ENCODE assay signal across 8 mouse cellular contexts in genomic region chr14:47472743-47473546, GRCm38 (mm10). TPM values are rescaled to one million over a fixed set of nuclear protein-coding genes. Genes with fewer than 3 reads are reported as not detected.
A peak's percentile ranks its signal among the peaks of the same experiment; 100 is the strongest.
DNase-seq lines count a peak whose midpoint lies in the region; ATAC-seq and TF ChIP-seq lines count a peak whose summit lies in the region.

No protein-coding gene starts in this region.

- DNase-seq in CD8-positive naive resting alpha-beta T cell, adult 2 months (ENCODE audit: low read depth in 2 of 2, low spot score in 2 of 2) = peak; percentile 67 to 72
- peak; percentile 28 to 33 for DNase-seq in adrenal gland, postnatal 4 days (ENCODE audit: low spot score in 2 of 2)
- DNase-seq in heart, embryonic 10.5 days (ENCODE audit: low spot score) = peak; percentile 90

- H3K4me3 ChIP-seq in embryonic facial prominence, embryonic 13.5 days = peak overlapping the region; percentile 98
- peak overlapping the region; percentile 96 for H3K4me3 ChIP-seq in heart, embryonic 10.5 days
- peak overlapping the region; percentile 90 for H3K4me3 ChIP-seq in kidney, embryonic 16.5 days (ENCODE audit: low read length)
- H3K4me3 ChIP-seq in liver, embryonic 16.5 days (ENCODE audit: low read depth, low read length) = peak overlapping the region; percentile 99
- peak overlapping the region; percentile 93 for H3K4me3 ChIP-seq in neural tube, embryonic 13.5 days
- H3K4me3 ChIP-seq in testis, adult 2 months (ENCODE audit: control insufficient read depth, low read depth, low read length) = peak overlapping the region; percentile 86

- 0 out of 2 replicates have a peak, but pooled peaks cover 7% of the 10 kb centered on the region for H3K36me3 ChIP-seq in embryonic facial prominence, embryonic 13.5 days
- 0 out of 2 replicates have a peak, but pooled peaks cover 3% of the 10 kb centered on the region for H3K36me3 ChIP-seq in heart, embryonic 10.5 days
- no peaks in the 10 kb centered on the region for H3K36me3 ChIP-seq in kidney, embryonic 16.5 days (ENCODE audit: insufficient read depth, low read length)
- peaks cover 5% of the 10 kb centered on the region for H3K36me3 ChIP-seq in liver, embryonic 16.5 days (ENCODE audit: control insufficient read depth, insufficient read depth)
- no peaks in the 10 kb centered on the region for H3K36me3 ChIP-seq in neural tube, embryonic 13.5 days
- H3K36me3 ChIP-seq in testis, adult 2 months (ENCODE audit: control insufficient read depth, insufficient read depth, low read length) = peaks cover 3% of the 10 kb centered on the region

- no peaks in the 10 kb centered on the region for H3K27me3 ChIP-seq in embryonic facial prominence, embryonic 13.5 days
- no peaks in the 10 kb centered on the region for H3K27me3 ChIP-seq in heart, embryonic 10.5 days (ENCODE audit: insufficient read depth, poor library complexity, severe bottlenecking)
- no peaks in the 10 kb centered on the region for H3K27me3 ChIP-seq in kidney, embryonic 16.5 days (ENCODE audit: insufficient read depth, low read length)
- H3K27me3 ChIP-seq in liver, embryonic 16.5 days (ENCODE audit: control insufficient read depth, insufficient read depth, low read depth, low read length) = no peaks in the 10 kb centered on the region
- no peaks in the 10 kb centered on the region for H3K27me3 ChIP-seq in neural tube, embryonic 13.5 days
- no peaks in the 10 kb centered on the region for H3K27me3 ChIP-seq in testis, adult 2 months (ENCODE audit: control insufficient read depth, insufficient read depth, low read length)

- TF ChIP-seq POLR2A in testis, adult 2 months (IDR thresholded peaks at IDR 0.05; ENCODE audit: control insufficient read depth, low read depth, low read length) = peak; percentile 66; the same call in 1 of the 2 replicates

- 3% methylated on average over 48 of the region's 69 CpGs for WGBS in embryonic facial prominence, embryonic 13.5 days
- WGBS in heart, embryonic 10.5 days = 2% methylated on average over 66 of the region's 69 CpGs
- 2% methylated on average over 63 of the region's 69 CpGs for WGBS in kidney, embryonic 16.5 days
- WGBS in liver, embryonic 16.5 days (ENCODE audit: insufficient replicate concordance) = under 1% methylated on average over 66 of the region's 69 CpGs
- 3% methylated on average over 51 of the region's 69 CpGs for WGBS in neural tube, embryonic 13.5 days

- H3K9me3 ChIP-seq in embryonic facial prominence, embryonic 13.5 days = no peaks in the 10 kb centered on the region
- H3K9me3 ChIP-seq in heart, embryonic 10.5 days = no peaks in the 10 kb centered on the region
- no peaks in the 10 kb centered on the region for H3K9me3 ChIP-seq in kidney, embryonic 16.5 days (ENCODE audit: low read length)
- no peaks in the 10 kb centered on the region for H3K9me3 ChIP-seq in liver, embryonic 16.5 days (replicated peaks; ENCODE audit: control insufficient read depth, low read length)
- H3K9me3 ChIP-seq in neural tube, embryonic 13.5 days = no peaks in the 10 kb centered on the region

- peak; percentile 53; the same call in 1 of the 2 replicates for ATAC-seq in embryonic facial prominence, embryonic 13.5 days (ENCODE audit: insufficient number of reproducible peaks, insufficient read depth, low FRiP score, low TSS enrichment, low read depth)
- peak; percentile 69 for ATAC-seq in kidney, embryonic 16.5 days (ENCODE audit: low FRiP score, low TSS enrichment)
- ATAC-seq in liver, embryonic 16.5 days (ENCODE audit: low read depth) = peak; percentile 75
- peak; percentile 85 for ATAC-seq in neural tube, embryonic 13.5 days (ENCODE audit: low read depth)

- peak overlapping the region; percentile 72 for H3K27ac ChIP-seq in embryonic facial prominence, embryonic 13.5 days
- H3K27ac ChIP-seq in heart, embryonic 10.5 days = peak overlapping the region; percentile 97
- peak overlapping the region; percentile 77 for H3K27ac ChIP-seq in kidney, embryonic 16.5 days (ENCODE audit: low read length)
- H3K27ac ChIP-seq in liver, embryonic 16.5 days (ENCODE audit: low read length) = peak overlapping the region; percentile 98
- H3K27ac ChIP-seq in neural tube, embryonic 13.5 days (replicated peaks) = peak overlapping the region; percentile 88
- H3K27ac ChIP-seq in testis, adult 2 months (ENCODE audit: control insufficient read depth, insufficient read depth, low read depth, low read length) = peak overlapping the region; percentile 94

- peaks cover 15% of the 10 kb centered on the region for H3K4me1 ChIP-seq in embryonic facial prominence, embryonic 13.5 days
- H3K4me1 ChIP-seq in heart, embryonic 10.5 days = peaks cover 24% of the 10 kb centered on the region
- peaks cover 16% of the 10 kb centered on the region for H3K4me1 ChIP-seq in kidney, embryonic 16.5 days (ENCODE audit: insufficient read depth, low read length)
- peaks cover 33% of the 10 kb centered on the region for H3K4me1 ChIP-seq in liver, embryonic 16.5 days (ENCODE audit: control insufficient read depth, low read depth, low read length)
- H3K4me1 ChIP-seq in neural tube, embryonic 13.5 days (replicated peaks) = peaks cover 17% of the 10 kb centered on the region
- peaks cover 13% of the 10 kb centered on the region for H3K4me1 ChIP-seq in testis, adult 2 months (ENCODE audit: control insufficient read depth, insufficient read depth, low read length)

- no peak for TF ChIP-seq CTCF in testis, adult 2 months (IDR thresholded peaks at IDR 0.05; ENCODE audit: control insufficient read depth, insufficient read depth, insufficient replicate concordance, low read depth, low read length)

- peak overlapping the region; percentile 99 for H3K9ac ChIP-seq in embryonic facial prominence, embryonic 13.5 days
- peak overlapping the region; percentile 96 for H3K9ac ChIP-seq in kidney, embryonic 16.5 days (replicated peaks; ENCODE audit: low read length)
- peak overlapping the region; percentile 99 for H3K9ac ChIP-seq in liver, embryonic 16.5 days (ENCODE audit: low read depth, low read length)
- peak overlapping the region; percentile 97 for H3K9ac ChIP-seq in neural tube, embryonic 13.5 days

- H3K4me2 ChIP-seq in embryonic facial prominence, embryonic 13.5 days = peak overlapping the region; percentile 69
- peak overlapping the region; percentile 64 for H3K4me2 ChIP-seq in kidney, embryonic 16.5 days (replicated peaks; ENCODE audit: low read depth, low read length)
- H3K4me2 ChIP-seq in liver, embryonic 16.5 days (ENCODE audit: low read depth, low read length) = peak overlapping the region; percentile 55
- peak overlapping the region; percentile 58 for H3K4me2 ChIP-seq in neural tube, embryonic 13.5 days

RNA-seq across cellular contexts. Expression of gene Fbxo34, which starts 22.7 kb away (rescaled TPM):
- 10 to 100 TPM; 30.0 to 30.6 TPM for total RNA-seq in adrenal gland, postnatal 4 days (2021)
- 22.3 and 24.8 TPM in 2 replicates for polyA plus RNA-seq in embryonic facial prominence, embryonic 13.5 days (2015; fragmentation: Nextera tagmentation; extraction: Ambion mirVana)
- 21.8 and 22.0 TPM in 2 replicates for polyA plus RNA-seq in heart, embryonic 10.5 days (2016; fragmentation: Nextera tagmentation; extraction: Ambion mirVana)
- polyA plus RNA-seq in kidney, embryonic 16.5 days (2015; fragmentation: Nextera tagmentation; extraction: Ambion mirVana) = 22.8 and 24.1 TPM in 2 replicates
- 38.3 and 41.6 TPM in 2 replicates for polyA plus RNA-seq in liver, embryonic 16.5 days (2015; fragmentation: Nextera tagmentation; extraction: Ambion mirVana)
- 23.6 and 24.0 TPM in 2 replicates for polyA plus RNA-seq in neural tube, embryonic 13.5 days (2015; fragmentation: Nextera tagmentation; extraction: Ambion mirVana)
- 51.5 and 52.5 TPM in 2 replicates for polyA plus RNA-seq in testis, adult 2 months (2012; rRNA removed)

RNA-seq across cellular contexts. Expression of gene Dlgap5, which starts 54.7 kb away (rescaled TPM):
- total RNA-seq in adrenal gland, postnatal 4 days (2021) = 10 to 100 TPM; 20.6 to 26.8 TPM
- 47.1 and 56.7 TPM in 2 replicates for polyA plus RNA-seq in embryonic facial prominence, embryonic 13.5 days (2015; fragmentation: Nextera tagmentation; extraction: Ambion mirVana)
- polyA plus RNA-seq in heart, embryonic 10.5 days (2016; fragmentation: Nextera tagmentation; extraction: Ambion mirVana) = 55.9 and 65.2 TPM in 2 replicates
- 48.4 and 53.7 TPM in 2 replicates for polyA plus RNA-seq in kidney, embryonic 16.5 days (2015; fragmentation: Nextera tagmentation; extraction: Ambion mirVana)
- 43.3 and 49.9 TPM in 2 replicates for polyA plus RNA-seq in liver, embryonic 16.5 days (2015; fragmentation: Nextera tagmentation; extraction: Ambion mirVana)
- polyA plus RNA-seq in neural tube, embryonic 13.5 days (2015; fragmentation: Nextera tagmentation; extraction: Ambion mirVana) = 9.1 and 12.2 TPM in 2 replicates
- polyA plus RNA-seq in testis, adult 2 months (2012; rRNA removed) = 5.3 and 5.9 TPM in 2 replicates

Comparison
In these comparisons a context has a peak if more than half of its experiments do, and no peak if none do; other contexts are left out.
1. Peak in every context shown above with its lines: DNase-seq, ATAC-seq, H3K4me3 ChIP-seq and H3K27ac ChIP-seq.
2. DNase-seq: peak in every context shown above with its lines; median percentile 90 in heart, embryonic 10.5 days; 70 in CD8-positive naive resting alpha-beta T cell, adult 2 months; 30 in adrenal gland, postnatal 4 days.